Mouse (Mus musculus) megakaryocyte-erythroid progenitor cell, adult 5 weeks (primary cell): ENCODE results near the gene Cenpk. TPM values are rescaled to one million over a fixed set of nuclear protein-coding genes. Genes with fewer than 3 reads are reported as not detected.

Source experiments
- polyA plus RNA-seq: library from polyadenylated mRNA; stranded (reverse); fragments of >175 nt; gene quantifications from 2 replicates; pipeline ENCODE4 v1.2.3, GENCODE M21; 2012

Cenpk gene
- 1.5 and 4.7 TPM in 2 replicates for polyA plus RNA-seq

DNA sequence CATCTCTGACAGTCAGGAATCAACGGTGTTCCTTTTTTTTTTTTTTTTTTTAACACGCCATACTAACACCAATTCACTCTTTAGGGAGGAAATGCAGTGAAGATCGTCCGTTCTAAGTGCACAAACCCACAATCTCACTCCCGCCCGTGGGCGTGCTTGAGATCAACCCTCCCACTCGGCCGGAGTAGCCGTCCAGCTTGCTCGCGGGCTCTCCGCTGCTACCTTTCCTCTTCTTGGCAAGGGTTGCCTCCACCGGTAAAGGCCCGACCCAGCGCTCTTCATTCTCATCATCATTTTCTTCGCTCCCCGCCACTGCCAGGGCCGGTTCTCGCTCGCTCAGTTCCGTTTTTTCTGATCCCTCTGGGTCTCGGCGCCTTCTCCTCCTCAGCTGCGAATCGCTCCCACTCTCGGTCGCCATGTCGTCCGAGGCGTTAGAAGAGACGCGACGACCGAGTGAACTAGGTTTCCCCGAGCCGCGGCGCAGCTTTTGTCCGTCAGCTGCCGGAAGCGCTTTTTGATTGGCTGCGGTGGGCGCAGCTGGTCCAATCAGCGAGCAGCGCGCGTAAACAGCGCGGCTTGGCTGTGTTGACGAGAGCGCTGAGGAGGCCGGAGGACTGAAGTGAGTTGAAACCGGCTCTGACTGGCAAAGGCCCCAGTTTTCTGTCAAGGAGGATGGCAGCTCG lies at the start of gene Cenpk, which contains the start of gene Ppwd1:
Cenpk (plus strand) TSS at position 228 of the 683 bp plus-strand sequence.
Ppwd1 (minus strand) TSS at position 460 of the 683 bp plus-strand sequence.

GRCm38 (mm10) chr13:104178650-104179121 lies 49.7 kb upstream of the Cenpk start, which contains the start of gene Trim23:
Gene Trim23, plus strand, starts transcription at chr13:104178797.

GRCm38 (mm10) chr13:104287366-104288225 lies 59.2 kb downstream of the Cenpk start, which contains the start of gene Adamts6:
Gene Adamts6, plus strand, starts transcription at chr13:104287835.

Other genes with a start within 250 kb of the Cenpk start
- gene Nln, start 119.0 kb upstream of the Cenpk start, polyA plus RNA-seq: 13.3 and 15.0 TPM in 2 replicates
- gene Sgtb, start 118.9 kb upstream of the Cenpk start, polyA plus RNA-seq: 0.17 TPM in 1 of 2 replicates, not detected in the other
- 1.9 and 2.2 TPM in 2 replicates for gene Trappc13, start 50.1 kb upstream of the Cenpk start, polyA plus RNA-seq
- 0.84 and 0.92 TPM in 2 replicates for gene Trim23, start 49.8 kb upstream of the Cenpk start, polyA plus RNA-seq
- gene Ppwd1, start 232 bp downstream of the Cenpk start, polyA plus RNA-seq: 4.4 and 7.1 TPM in 2 replicates
- gene Adamts6, start 59.2 kb downstream of the Cenpk start, polyA plus RNA-seq: 0.19 and 0.22 TPM in 2 replicates